Mouse (Mus musculus): ENCODE measurements around the gene Zfp62. TPM values are rescaled to one million over a fixed set of nuclear protein-coding genes. Genes with fewer than 3 reads are reported as not detected.

Zfp62 gene
- total RNA-seq, 2 experiments from 2014 or later: 37.4 to 40.4 TPM

DNA sequence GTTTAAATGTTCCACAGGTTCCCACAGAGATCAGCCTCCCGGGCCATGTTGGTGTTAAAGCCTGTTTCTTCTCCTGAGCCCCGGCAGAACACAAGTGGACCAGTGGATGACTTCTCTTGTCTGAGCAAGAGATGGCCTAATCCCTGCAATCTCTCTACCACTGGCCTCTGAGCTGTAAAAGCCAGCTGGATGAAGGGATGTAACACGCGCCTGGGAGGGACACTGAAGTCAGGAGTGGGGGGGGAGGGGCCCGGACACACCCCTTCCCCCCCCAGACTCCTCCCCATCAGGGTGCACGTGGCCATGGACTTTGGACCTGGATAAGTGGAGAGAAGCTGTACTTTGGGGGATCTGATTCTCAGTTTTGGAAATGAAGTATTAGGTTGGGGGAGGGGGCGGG lies 42.1 kb downstream of the Zfp62 start:
- DNase-seq (ENCODE audit: extremely low spot score in 1 of 2, low spot score in 2 of 2): peak in 1 of 2 experiments; percentile 59
- intact Hi-C loops (cut with DNase I): no loop called here

- intact Hi-C loops (cut with DNase I): no loop called here
- no peak for DNase-seq (ENCODE audit: extremely low spot score in 1 of 2, low spot score in 2 of 2)
Observed at GRCm38 (mm10) chr11:49245634-49246415, 42.7 kb downstream of the Zfp62 start.

DNA sequence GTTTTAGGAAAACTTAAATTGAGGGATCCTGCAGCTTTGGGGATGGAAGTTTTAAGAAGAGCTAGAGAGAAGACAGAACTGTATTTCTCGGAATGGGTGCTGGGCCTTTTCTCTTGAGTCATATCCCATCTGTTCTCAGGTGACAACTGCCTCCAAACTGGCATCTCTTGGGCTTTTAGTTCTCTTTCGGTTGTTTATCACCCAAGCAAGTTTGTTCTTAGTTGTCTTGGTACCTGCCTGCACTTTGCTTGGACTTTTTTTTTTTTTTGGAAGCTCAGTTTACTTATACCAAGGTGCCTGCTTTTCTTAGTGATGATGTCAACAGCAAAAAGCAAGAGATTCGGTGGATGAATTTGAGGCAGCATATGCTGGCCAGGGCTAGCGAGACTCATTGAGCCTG lies 43.4 kb downstream of the Zfp62 start:
- DNase-seq (ENCODE audit: extremely low spot score in 1 of 2, low spot score in 2 of 2): no peak
- intact Hi-C loops (cut with DNase I): no loop called here

DNA sequence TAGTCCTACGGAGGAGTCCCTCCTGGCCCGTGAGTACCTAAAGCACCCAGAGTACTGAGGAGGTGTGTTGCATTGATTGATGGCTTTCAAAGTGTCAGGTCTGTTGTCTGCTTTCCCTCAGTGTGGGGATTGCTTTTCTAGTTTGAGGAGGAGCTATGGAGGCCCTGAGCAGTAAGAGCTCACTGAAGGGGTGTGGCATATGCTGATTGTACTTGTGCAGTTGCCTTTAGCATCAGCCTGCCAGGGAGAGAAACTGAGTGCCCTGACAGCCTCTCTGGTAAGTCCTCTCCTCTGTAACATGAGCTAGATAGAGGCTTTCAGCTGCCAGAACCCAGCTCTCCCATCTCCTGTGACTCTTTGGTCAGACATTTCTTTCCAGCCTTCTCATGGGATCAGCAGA lies 44.2 kb downstream of the Zfp62 start:
- no peak for DNase-seq (ENCODE audit: extremely low spot score in 1 of 2, low spot score in 2 of 2)
- intact Hi-C loops (cut with DNase I): no loop called here

DNA sequence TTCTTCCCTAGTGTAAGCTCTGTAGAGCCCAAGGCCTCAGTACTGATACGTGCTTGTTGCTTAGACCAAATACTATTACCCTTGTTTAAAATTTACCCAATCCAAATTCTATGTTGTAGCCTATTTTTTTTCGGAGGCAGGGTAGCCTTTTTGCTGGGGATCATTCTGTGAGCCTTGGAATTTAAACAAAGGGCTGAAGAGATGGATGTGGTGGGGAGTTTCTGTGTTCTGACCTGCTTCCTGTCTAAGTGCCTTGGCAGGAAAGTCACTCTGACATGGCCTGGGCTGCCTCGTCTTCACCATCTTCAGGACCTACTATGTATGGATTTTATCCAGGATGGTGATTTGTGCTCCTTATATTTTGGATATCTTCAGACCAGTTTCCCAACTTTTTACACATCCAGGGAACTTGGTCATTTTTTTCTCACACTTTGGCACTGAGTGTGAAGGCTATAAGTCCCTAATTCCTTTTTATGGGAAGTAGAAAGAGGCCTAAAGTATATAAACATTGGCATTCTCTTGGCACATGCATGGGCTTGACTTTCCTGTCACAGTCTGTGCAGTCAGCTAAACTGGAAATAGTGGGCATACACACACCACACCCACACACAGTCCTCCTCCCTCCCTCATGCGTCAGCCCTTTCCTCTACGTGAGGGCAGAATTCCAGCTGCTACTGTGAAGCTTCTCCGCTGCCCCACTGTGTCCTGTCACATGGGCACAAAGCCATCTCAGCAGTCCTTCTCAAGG lies 45.3 kb downstream of the Zfp62 start:
- intact Hi-C loops (cut with DNase I): no loop called here

GRCm38 (mm10) chr11:49248974-49249700 lies 46.0 kb downstream of the Zfp62 start:
- no peak for DNase-seq (ENCODE audit: extremely low spot score in 1 of 2, low spot score in 2 of 2)
- intact Hi-C loops (cut with DNase I): no loop called here

More for the DNA sequence above, 45.3 kb downstream of the Zfp62 start:
- DNase-seq (ENCODE audit: extremely low spot score in 1 of 2, low spot score in 2 of 2): peak in 1 of 2 experiments; percentile 59

- intact Hi-C loops (cut with DNase I): loop anchor here (5.0 kb wide), 1 partner anchor 48 kb away; the partner anchor contains the start of gene Zfp62
- peak in 1 of 2 experiments; percentile 35 for DNase-seq (ENCODE audit: extremely low spot score in 1 of 2, low spot score in 2 of 2)
Observed at GRCm38 (mm10) chr11:49249811-49250421, 46.8 kb downstream of the Zfp62 start.

GRCm38 (mm10) chr11:49250422-49251379 lies 47.6 kb downstream of the Zfp62 start:
- intact Hi-C loops (cut with DNase I): loop anchor here (5.0 kb wide), 1 partner anchor 48 kb away; the partner anchor contains the start of gene Zfp62

DNA sequence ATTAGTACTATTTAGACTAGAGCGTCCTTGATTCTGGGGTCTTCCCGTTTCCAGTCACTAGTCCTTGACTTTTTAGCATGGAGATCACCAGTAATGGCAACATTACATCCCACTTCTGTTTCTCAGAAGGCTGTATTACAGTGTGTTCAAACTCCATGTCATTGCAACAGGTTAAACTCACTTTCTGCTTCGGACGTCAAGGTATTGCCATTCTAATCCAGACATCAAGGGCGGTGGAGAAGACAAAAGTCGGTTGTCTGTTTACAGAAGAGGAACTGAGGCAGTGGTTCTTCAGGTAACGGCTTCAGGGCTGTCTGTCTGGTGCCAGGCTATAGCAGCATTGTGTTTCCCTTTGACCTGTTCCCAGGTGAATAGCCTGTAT lies 48.3 kb downstream of the Zfp62 start:
- DNase-seq (ENCODE audit: extremely low spot score in 1 of 2, low spot score in 2 of 2): no peak
- intact Hi-C loops (cut with DNase I): loop anchor here (5.0 kb wide), 1 partner anchor 49 kb away; the partner anchor contains the start of gene Zfp62

More at GRCm38 (mm10) chr11:49250422-49251379, 47.6 kb downstream of the Zfp62 start:
- DNase-seq (ENCODE audit: extremely low spot score in 1 of 2, low spot score in 2 of 2): peak; percentile 43 to 94

DNA sequence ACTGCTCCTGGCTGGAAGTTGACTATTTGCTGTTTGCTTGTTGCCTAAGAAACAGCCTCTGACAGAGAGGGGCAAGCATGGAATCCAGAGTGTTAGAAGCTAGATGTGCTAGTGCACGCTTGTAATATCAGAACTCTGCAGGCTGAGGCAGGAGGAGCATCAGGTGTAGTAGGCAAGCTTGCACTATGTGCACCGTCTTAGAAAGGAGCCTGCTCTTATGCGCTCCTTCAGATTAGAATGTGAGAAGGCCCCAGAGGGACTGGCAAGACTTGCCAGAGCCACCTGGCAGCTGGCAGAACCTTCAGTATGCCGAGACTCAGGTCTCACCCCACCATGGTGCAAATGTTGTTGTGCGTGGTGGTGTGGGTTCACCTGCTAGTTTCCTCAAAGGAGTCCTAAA lies 49.0 kb downstream of the Zfp62 start:
- intact Hi-C loops (cut with DNase I): loop anchor here (5.0 kb wide), 1 partner anchor 50 kb away; the partner anchor contains the start of gene Zfp62
- no peak for DNase-seq (ENCODE audit: extremely low spot score in 1 of 2, low spot score in 2 of 2)

DNA sequence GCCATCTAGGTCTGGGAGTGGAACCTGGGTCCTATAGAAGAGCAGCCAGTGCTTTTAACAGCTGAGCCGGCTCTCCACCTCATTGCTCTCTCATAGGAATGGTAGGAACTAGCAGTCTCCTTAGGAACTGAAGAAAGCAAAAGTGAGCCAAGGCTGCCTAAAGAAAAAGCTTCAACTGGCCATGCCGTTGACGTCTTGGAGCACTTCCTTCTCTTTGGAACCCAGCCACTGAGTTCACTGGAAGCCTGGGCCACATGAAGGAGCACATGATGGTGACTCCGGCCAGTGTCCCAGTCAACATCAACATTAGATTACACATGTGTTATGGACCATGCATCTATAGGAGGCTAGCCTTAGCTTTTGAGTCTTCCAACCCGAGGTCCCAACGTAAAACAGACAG lies 49.9 kb downstream of the Zfp62 start:
- DNase-seq (ENCODE audit: extremely low spot score in 1 of 2, low spot score in 2 of 2): no peak
- intact Hi-C loops (cut with DNase I): loop anchor here (5.0 kb wide), 1 partner anchor 51 kb away; the partner anchor contains the start of gene Zfp62

- DNase-seq (ENCODE audit: extremely low spot score in 1 of 2, low spot score in 2 of 2): no peak
- intact Hi-C loops (cut with DNase I): no loop called here
Observed at GRCm38 (mm10) chr11:49259296-49259695, 56.2 kb downstream of the Zfp62 start.

- DNase-seq (ENCODE audit: extremely low spot score in 1 of 2, low spot score in 2 of 2): no peak
- intact Hi-C loops (cut with DNase I): loop anchor here (10.0 kb wide), 1 partner anchor 455 kb away; the partner anchor contains the start of gene Rack1
Observed at GRCm38 (mm10) chr11:49259829-49260228, 56.7 kb downstream of the Zfp62 start.

DNA sequence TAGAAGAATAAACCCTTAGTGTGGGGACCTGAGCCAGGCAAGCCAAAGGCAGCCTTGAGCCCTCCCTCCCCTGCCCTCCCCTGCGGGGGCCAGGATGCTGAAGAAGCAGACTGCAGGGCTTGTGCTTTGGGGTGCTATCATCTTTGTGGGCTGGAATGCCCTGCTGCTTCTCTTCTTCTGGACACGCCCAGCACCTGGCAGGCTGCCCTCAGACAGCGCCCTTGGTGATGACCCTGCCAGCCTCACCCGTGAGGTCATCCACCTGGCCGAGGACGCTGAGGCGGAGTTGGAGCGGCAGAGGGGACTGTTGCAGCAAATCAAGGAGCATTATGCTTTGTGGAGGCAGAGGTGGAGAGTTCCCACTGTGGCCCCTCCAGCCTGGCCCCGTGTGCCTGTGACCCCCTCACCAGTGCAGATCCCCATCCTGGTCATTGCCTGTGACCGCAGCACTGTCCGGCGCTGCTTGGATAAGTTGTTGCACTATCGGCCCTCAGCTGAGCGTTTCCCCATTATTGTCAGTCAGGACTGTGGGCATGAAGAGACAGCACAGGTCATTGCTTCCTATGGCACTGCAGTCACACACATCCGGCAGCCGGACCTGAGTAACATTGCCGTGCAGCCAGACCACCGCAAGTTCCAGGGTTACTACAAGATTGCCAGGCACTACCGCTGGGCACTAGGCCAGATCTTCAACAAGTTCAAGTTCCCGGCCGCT lies 57.7 kb downstream of the Zfp62 start:
- no peak for DNase-seq (ENCODE audit: extremely low spot score in 1 of 2, low spot score in 2 of 2)
- intact Hi-C loops (cut with DNase I): loop anchor here (10.0 kb wide), 1 partner anchor 456 kb away; the partner anchor contains the start of gene Rack1

DNA sequence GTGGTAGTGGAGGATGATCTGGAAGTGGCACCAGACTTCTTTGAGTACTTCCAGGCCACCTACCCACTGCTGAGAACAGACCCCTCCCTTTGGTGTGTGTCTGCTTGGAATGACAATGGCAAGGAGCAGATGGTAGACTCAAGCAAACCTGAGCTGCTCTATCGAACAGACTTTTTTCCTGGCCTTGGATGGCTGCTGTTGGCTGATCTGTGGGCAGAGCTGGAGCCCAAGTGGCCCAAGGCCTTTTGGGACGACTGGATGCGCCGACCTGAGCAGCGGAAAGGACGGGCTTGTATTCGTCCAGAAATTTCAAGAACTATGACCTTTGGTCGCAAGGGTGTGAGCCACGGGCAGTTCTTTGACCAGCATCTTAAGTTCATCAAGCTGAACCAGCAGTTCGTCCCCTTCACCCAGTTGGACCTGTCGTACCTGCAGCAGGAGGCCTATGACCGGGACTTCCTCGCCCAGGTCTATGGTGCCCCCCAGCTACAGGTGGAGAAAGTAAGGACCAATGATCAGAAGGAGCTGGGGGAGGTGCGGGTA lies 58.3 kb downstream of the Zfp62 start:
- intact Hi-C loops (cut with DNase I): loop anchor here (10.0 kb wide), 1 partner anchor 457 kb away; the partner anchor contains the start of gene Rack1
- DNase-seq (ENCODE audit: extremely low spot score in 1 of 2, low spot score in 2 of 2): no peak

- no peak for DNase-seq (ENCODE audit: extremely low spot score in 1 of 2, low spot score in 2 of 2)
- intact Hi-C loops (cut with DNase I): loop anchor here (10.0 kb wide), 1 partner anchor 457 kb away; the partner anchor contains the start of gene Rack1
Observed at GRCm38 (mm10) chr11:49262286-49262685, 59.2 kb downstream of the Zfp62 start.
